Mouse (Mus musculus) lung, adult 2 months (tissue): ENCODE results near the gene Lsmem1. TPM values are rescaled to one million over a fixed set of nuclear protein-coding genes. Genes with fewer than 3 reads are reported as not detected.
A peak's percentile ranks its signal among the peaks of the same experiment; 100 is the strongest.
"Not testable (repeated sequence)": the region's sequence is repeated elsewhere in the genome, so short reads cannot be mapped to it uniquely, and the experiment has no call there.

Source experiments
- DNase-seq: peaks from one replicate; pipeline ENCODE4 v3.0.0; 2022
- H3K4me1 ChIP-seq: fragments of 200-500 bp; 2 replicates; pipeline ENCODE4 v1.6.1; 2011; ENCODE audit warnings: low read length; ENCODE audit not compliant: control insufficient read depth, insufficient read depth
- H3K4me3 ChIP-seq: fragments of 200-500 bp; replicated peaks from 2 replicates; pipeline ENCODE3; 2011; ENCODE audit warnings: low read depth, mild to moderate bottlenecking, control low read depth, low read length; ENCODE audit errors: extremely low read depth
- CTCF ChIP-seq: fragments of 200-500 bp; IDR thresholded peaks from 2 replicates; pipeline ENCODE4 v1.5.1; 2011; ENCODE audit warnings: mild to moderate bottlenecking, low read length, control low read depth; ENCODE audit not compliant: insufficient read depth
- POLR2A ChIP-seq: fragments of 200-500 bp; IDR thresholded peaks from 2 replicates; pipeline ENCODE4 v1.6.1; 2011; ENCODE audit warnings: low read depth, mild to moderate bottlenecking, control low read depth, low read length, borderline replicate concordance; ENCODE audit errors: extremely low read depth
- WGBS: fragments of 180-500 bp; shearing (Covaris S2); methylation state at CpG from one replicate; pipeline ENCODE4 v1.1.7; 2018; 5-methylcytosine and 5-hydroxymethylcytosine counted together
- polyA plus RNA-seq: library from polyadenylated mRNA; depleted of rRNA; stranded (reverse); fragments of >200 nt; gene quantifications from 2 replicates; pipeline ENCODE4 v1.2.3, GENCODE M21; 2012

The Lsmem1 gene
- polyA plus RNA-seq, 1 experiment, result 0.53 TPM

- H3K4me1 ChIP-seq, result no peaks in the 10 kb centered on the region
- DNase-seq, result no peak
- TF ChIP-seq POLR2A, result no peak
- no peak for TF ChIP-seq CTCF
- no peak overlapping the region for H3K4me3 ChIP-seq
- 80% methylated on average over 3 of the region's 3 CpGs for WGBS
Observed at GRCm38 (mm10) chr12:40185474-40185873, 13.8 kb downstream of the Lsmem1 start.

DNA sequence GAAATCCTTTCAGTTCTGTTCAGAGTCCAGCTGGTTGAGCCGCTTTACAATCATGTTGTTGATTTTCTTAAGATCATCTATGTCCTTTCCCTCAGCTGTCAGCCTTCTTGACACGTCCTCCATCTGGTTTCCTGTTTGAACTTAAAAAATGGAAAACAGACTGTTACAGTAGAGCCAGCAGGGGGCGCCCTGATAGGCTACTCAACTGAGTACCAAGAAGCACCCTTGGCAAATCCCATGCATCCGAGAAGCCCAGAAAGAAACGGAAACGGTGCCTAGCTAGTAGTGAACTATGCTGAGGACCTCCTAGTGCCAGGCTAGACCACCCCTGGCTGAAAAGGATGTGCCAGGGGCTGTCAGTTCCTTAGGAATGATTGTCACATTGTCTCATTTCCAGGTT is 22.2 kb downstream of the Lsmem1 start:
- H3K4me3 ChIP-seq, result no peak overlapping the region
- 38% methylated on average over 6 of the region's 6 CpGs for WGBS
- peak; percentile 32 for DNase-seq
- peak; percentile 20; the same call in 1 of the 2 replicates for TF ChIP-seq CTCF
- no peak for TF ChIP-seq POLR2A
- H3K4me1 ChIP-seq, result no peaks in the 10 kb centered on the region

GRCm38 (mm10) chr12:40176158-40176557 is 23.1 kb downstream of the Lsmem1 start:
- no peak for DNase-seq
- TF ChIP-seq CTCF, result no peak
- TF ChIP-seq POLR2A, result no peak
- H3K4me3 ChIP-seq, result no peak overlapping the region
- no peaks in the 10 kb centered on the region for H3K4me1 ChIP-seq
- WGBS, result 71% methylated on average over 2 of the region's 2 CpGs

- H3K4me3 ChIP-seq, DNase-seq, H3K4me1 ChIP-seq: not testable (repeated sequence)
- WGBS, result 16% methylated on average over 1 of the region's 1 CpGs
Observed at GRCm38 (mm10) chr12:40175171-40175570, 24.1 kb downstream of the Lsmem1 start.

GRCm38 (mm10) chr12:40171637-40172036 is 27.7 kb downstream of the Lsmem1 start:
- TF ChIP-seq POLR2A, result no peak
- TF ChIP-seq CTCF, result no peak
- Histone ChIP-seq H3K4me1 (no peaks in the 10 kb centered on the region), H3K4me3 (no peak overlapping the region)
- WGBS, result 92% methylated on average over 2 of the region's 2 CpGs
- no peak for DNase-seq

GRCm38 (mm10) chr12:40169675-40170074 is 29.6 kb downstream of the Lsmem1 start:
- Histone ChIP-seq H3K4me1 (no peaks in the 10 kb centered on the region), H3K4me3 (no peak overlapping the region)
- TF ChIP-seq POLR2A (no peak), CTCF (no peak)
- no peak for DNase-seq
- WGBS, result 97% methylated on average over 1 of the region's 1 CpGs

- no peak overlapping the region for H3K4me3 ChIP-seq
- TF ChIP-seq CTCF (peak; percentile 22; the same call in 1 of the 2 replicates), POLR2A (no peak)
- 5% methylated on average over 2 of the region's 2 CpGs for WGBS
- DNase-seq, result no peak
- H3K4me1 ChIP-seq, result no peaks in the 10 kb centered on the region
Observed at GRCm38 (mm10) chr12:40164621-40165020, 34.7 kb downstream of the Lsmem1 start.

- no peak for DNase-seq
- H3K4me3 ChIP-seq, result no peak overlapping the region
- no peaks in the 10 kb centered on the region for H3K4me1 ChIP-seq
- TF ChIP-seq CTCF, result no peak
- WGBS, result 65% methylated on average over 2 of the region's 2 CpGs
Observed at GRCm38 (mm10) chr12:40160777-40161176, 38.5 kb downstream of the Lsmem1 start.

DNA sequence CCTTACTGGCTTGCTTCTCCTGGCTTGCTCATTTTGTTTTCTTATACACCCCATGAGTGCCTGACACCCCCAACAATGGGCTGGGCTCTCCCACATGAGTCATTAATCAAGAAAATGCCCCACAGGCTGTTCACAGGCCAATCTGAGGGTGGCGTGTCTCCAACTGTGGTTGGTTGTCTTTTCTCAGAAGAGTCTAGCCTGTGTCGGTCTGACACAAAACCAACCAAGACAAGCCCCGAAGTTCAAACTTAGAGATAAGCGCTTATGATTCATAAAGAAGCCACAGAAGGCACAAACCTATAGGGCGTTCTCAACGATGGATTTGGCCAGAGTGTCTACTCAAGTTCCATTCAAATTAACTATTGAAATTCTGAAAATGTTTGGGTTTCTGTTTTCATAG is 45.1 kb downstream of the Lsmem1 start:
- no peak for DNase-seq
- H3K4me1 ChIP-seq, result no peaks in the 10 kb centered on the region
- no peak for TF ChIP-seq POLR2A
- TF ChIP-seq CTCF, result no peak
- WGBS, result 89% methylated on average over 6 of the region's 6 CpGs
- H3K4me3 ChIP-seq, result no peak overlapping the region

- Histone ChIP-seq H3K4me1 (no peaks in the 10 kb centered on the region), H3K4me3 (no peak overlapping the region)
- DNase-seq, result no peak
- WGBS, result 69% methylated on average over 8 of the region's 8 CpGs
- TF ChIP-seq POLR2A, result no peak
- no peak for TF ChIP-seq CTCF
Observed at GRCm38 (mm10) chr12:40152353-40153069, 46.8 kb downstream of the Lsmem1 start.

DNA sequence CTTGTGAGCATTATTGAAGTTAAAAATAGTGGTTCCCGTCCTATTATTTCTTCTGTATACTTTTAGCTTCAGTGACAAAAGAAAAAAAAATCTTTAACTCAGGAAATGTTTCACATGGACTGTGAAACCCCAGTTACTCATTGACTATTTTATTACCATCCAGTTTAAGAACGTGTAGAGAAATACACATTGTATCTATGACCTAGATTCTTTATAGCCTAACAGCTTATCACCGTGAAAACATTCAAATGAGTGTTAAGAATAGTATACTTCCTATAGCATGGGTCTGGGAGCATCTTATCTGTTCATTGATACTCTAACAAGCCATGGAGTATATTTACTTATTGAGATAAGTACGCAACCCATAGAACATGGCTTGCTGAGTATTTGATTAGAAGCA is 52.0 kb downstream of the Lsmem1 start:
- 51% methylated on average over 4 of the region's 4 CpGs for WGBS
- no peak for TF ChIP-seq CTCF
- no peak for TF ChIP-seq POLR2A
- no peak for DNase-seq
- no peaks in the 10 kb centered on the region for H3K4me1 ChIP-seq
- no peak overlapping the region for H3K4me3 ChIP-seq
